ENCODE assay signal across 19 mouse cellular contexts in the genomic region with DNA sequence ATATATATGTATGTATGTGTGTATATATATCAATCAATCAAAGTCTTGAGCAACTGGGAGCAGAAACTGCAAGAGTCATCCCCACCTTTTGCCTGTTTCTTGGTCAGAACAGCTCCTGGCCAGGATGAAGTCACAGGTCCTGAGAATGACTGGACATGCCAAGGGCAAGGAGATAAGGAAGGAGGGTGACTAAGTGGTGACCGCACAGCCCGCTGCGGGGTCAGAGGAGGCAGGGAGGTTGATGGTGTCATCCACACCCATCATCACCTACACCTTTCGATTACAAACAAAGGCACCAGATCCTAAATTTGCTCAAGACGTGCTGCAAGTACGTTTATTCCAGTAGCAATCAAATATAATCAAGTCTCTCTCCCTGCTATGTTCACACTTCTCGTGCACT.
"Had no signal": no experiment of that assay in that cellular context is flagged by ENCODE, and none has a peak within 500 bp of the region (broad histone marks: within the 10 kb centered on the region; RNA-seq: fewer than 3 reads in every experiment).

No protein-coding gene starts in this region.

- H3K4me2 ChIP-seq: kidney, embryonic 15.5 days; liver, embryonic 13.5 days; midbrain, embryonic 13.5 days; neural tube, embryonic 13.5 days; stomach, embryonic 15.5 days had no signal

- H3K36me3 ChIP-seq: liver, embryonic 13.5 days; midbrain, embryonic 13.5 days had no signal

- DNase-seq: kidney, adult 8-10 months; kidney, postnatal 10 days; kidney, postnatal 36 days; layer of hippocampus, postnatal 36 days; liver, embryonic 13.5 days; lung, adult 2 months; lung, postnatal 14 days; lung, postnatal 4 days; retina, postnatal 1 day; spleen, adult 18-20 months; thymus, adult 18-20 months; thymus, postnatal 36 days had no signal

- H3K9me3 ChIP-seq: kidney, embryonic 15.5 days; liver, embryonic 13.5 days; midbrain, embryonic 13.5 days; neural tube, embryonic 13.5 days; stomach, embryonic 15.5 days had no signal

- H3K9ac ChIP-seq: kidney, embryonic 15.5 days; liver, embryonic 13.5 days; midbrain, embryonic 13.5 days; neural tube, embryonic 13.5 days; stomach, embryonic 15.5 days had no signal

- H3K4me1 ChIP-seq: kidney, embryonic 15.5 days; midbrain, embryonic 13.5 days; neural tube, embryonic 13.5 days; stomach, embryonic 15.5 days had no signal

- ATAC-seq: midbrain, embryonic 13.5 days; midbrain, embryonic 16.5 days had no signal

- H3K27me3 ChIP-seq: kidney, embryonic 15.5 days; liver, embryonic 13.5 days; midbrain, embryonic 13.5 days; neural tube, embryonic 13.5 days; stomach, embryonic 15.5 days had no signal

- H3K4me3 ChIP-seq: kidney, embryonic 15.5 days; left cerebral cortex, adult 2 months; liver, embryonic 13.5 days; midbrain, embryonic 13.5 days; myocyte; neural tube, embryonic 13.5 days; stomach, embryonic 15.5 days had no signal

- H3K27ac ChIP-seq: kidney, embryonic 15.5 days; left cerebral cortex, adult 2 months; liver, embryonic 13.5 days; midbrain, embryonic 13.5 days; neural tube, embryonic 13.5 days; stomach, embryonic 15.5 days had no signal
